Mouse (Mus musculus): ENCODE results near the gene Dstyk.

GRCm38 (mm10) chr1:132388813-132389803 is 28.2 kb upstream of the Dstyk start:
- TF ChIP-seq GATA1 (IDR thresholded peaks at IDR 0.05; ENCODE audit: low read length) (no peak), TAL1 (IDR thresholded peaks at IDR 0.05; ENCODE audit: low read length) (no peak)

All from erythroblast, embryonic 14.5 days (primary cell).